Mouse (Mus musculus): ENCODE measurements at regions not wholly inside any gene's neighbourhood (a gene's known extent, or its start where the extent isn't known, plus 50 kb on each side); places are given as distances from the start of the nearest gene placed in this dataset.

DNA sequence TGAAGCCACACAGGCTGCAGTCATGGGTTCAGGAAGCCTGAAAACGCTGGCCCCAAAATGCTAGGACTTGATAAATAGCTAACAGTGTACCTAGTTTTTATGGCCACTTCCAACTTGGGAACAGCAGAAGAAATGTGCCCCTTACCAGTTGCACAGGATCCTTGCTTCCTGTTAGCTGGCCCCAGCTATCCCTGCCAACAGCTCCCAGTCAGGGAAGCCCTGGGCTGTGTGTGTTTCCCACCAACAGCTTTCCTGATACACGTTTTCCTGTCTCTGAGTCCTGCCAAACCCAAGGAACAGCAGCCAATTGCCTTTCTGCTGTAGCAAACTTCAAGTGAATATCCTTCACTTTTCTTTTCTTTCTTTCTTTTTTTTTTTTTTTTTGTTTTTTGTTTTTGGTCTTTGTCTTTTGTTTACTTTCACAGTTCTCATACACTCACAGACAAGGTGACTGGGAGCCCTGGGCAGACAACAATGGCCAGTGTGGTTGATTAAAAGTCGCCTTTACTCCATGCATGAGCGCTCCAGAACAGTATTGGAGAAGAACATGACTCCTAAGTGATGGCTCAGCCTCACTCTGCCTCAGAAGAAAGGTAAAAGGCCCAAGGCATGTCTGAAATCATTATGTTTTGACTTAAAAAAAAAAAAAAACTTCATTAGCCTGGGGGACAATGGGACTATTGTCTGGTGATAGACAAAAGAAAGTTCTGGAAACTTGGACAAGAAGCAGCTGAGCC, 151.7 kb downstream of the Bcl2l11 start:
- Histone ChIP-seq H3K27me3 (replicated peaks; ENCODE audit: control insufficient read depth, insufficient read depth, low read length) (no peaks in the 10 kb centered on the region), H3K4me2 (ENCODE audit: low read length) (no peak overlapping the region), H3K27ac (ENCODE audit: low read depth, low read length) (peak overlapping the region; percentile 54), H3K4me3 (ENCODE audit: low read length) (no peak overlapping the region), H3K9me3 (ENCODE audit: control insufficient read depth, low read length) (no peaks in the 10 kb centered on the region), H3K36me3 (ENCODE audit: control insufficient read depth, insufficient read depth, low read length) (no peaks in the 10 kb centered on the region), H3K9ac (ENCODE audit: low read depth, low read length) (no peak overlapping the region), H3K4me1 (ENCODE audit: control insufficient read depth, insufficient read depth, low read depth, low read length) (peaks cover 16% of the 10 kb centered on the region)
- WGBS, result 34% methylated on average over 4 of the region's 4 CpGs
- peak; percentile 48; the same call in 1 of the 2 replicates for ATAC-seq

DNA sequence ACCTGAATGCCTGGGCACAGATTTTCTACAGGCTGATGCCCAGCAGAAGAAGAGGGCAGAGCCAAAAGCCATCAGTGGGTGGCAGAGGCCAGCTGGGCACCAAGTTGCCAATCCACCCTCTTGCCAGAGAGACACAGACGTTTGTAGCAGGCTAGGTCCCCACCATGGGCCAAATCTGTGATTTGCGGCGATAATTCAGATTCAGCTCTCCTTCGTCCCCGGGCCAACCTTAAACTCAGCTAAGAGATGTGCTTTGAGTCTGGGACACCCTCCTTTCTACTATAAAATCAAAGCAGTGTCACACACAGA, 152.2 kb downstream of the Bcl2l11 start:
- H3K9me3 ChIP-seq (ENCODE audit: control insufficient read depth, low read length), result no peaks in the 10 kb centered on the region
- no peaks in the 10 kb centered on the region for H3K27me3 ChIP-seq (replicated peaks; ENCODE audit: control insufficient read depth, insufficient read depth, low read length)
- peak overlapping the region; percentile 54 for H3K27ac ChIP-seq (ENCODE audit: low read depth, low read length)
- H3K4me3 ChIP-seq (ENCODE audit: low read length), result no peak overlapping the region
- no peak overlapping the region for H3K9ac ChIP-seq (ENCODE audit: low read depth, low read length)
- peak; percentile 25; the same call in 1 of the 2 replicates for ATAC-seq
- peak overlapping the region; percentile 7; the same call in 1 of the 2 replicates for H3K4me2 ChIP-seq (ENCODE audit: low read length)
- WGBS, result 50% methylated on average over 5 of the region's 5 CpGs
- peaks cover 16% of the 10 kb centered on the region for H3K4me1 ChIP-seq (ENCODE audit: control insufficient read depth, insufficient read depth, low read depth, low read length)
- H3K36me3 ChIP-seq (ENCODE audit: control insufficient read depth, insufficient read depth, low read length), result no peaks in the 10 kb centered on the region

DNA sequence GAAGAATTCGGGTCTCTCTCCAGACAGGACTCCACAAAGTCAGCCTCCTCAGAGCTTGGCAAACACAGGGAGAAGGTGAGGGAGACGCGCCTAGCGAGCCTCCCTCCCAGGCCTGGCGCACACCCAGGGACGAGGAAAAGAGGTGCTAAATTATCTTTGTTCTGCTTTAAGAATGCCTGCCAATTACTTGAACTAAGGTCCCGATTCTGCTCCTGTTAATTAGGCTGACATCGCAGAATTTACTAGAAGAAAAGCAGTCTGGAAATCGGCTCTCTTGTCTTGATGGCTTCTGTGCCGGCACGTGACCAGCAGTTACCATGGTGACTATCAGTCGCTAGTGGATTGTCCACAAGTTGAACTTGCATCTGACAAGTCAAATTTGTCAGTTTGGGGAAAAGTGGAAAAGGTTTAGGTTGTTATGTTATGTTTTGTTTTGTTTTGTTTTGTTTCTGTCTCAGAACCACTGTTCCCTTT, 152.8 kb downstream of the Bcl2l11 start:
- Histone ChIP-seq H3K9me3 (ENCODE audit: control insufficient read depth, low read length) (no peaks in the 10 kb centered on the region), H3K27ac (ENCODE audit: low read depth, low read length) (no peak overlapping the region), H3K36me3 (ENCODE audit: control insufficient read depth, insufficient read depth, low read length) (no peaks in the 10 kb centered on the region), H3K4me3 (ENCODE audit: low read length) (no peak overlapping the region), H3K4me1 (ENCODE audit: control insufficient read depth, insufficient read depth, low read depth, low read length) (peaks cover 16% of the 10 kb centered on the region), H3K4me2 (ENCODE audit: low read length) (peak overlapping the region; percentile 45), H3K9ac (ENCODE audit: low read depth, low read length) (no peak overlapping the region), H3K27me3 (replicated peaks; ENCODE audit: control insufficient read depth, insufficient read depth, low read length) (no peaks in the 10 kb centered on the region)
- peak; percentile 72 for ATAC-seq
- WGBS, result 18% methylated on average over 12 of the region's 12 CpGs

DNA sequence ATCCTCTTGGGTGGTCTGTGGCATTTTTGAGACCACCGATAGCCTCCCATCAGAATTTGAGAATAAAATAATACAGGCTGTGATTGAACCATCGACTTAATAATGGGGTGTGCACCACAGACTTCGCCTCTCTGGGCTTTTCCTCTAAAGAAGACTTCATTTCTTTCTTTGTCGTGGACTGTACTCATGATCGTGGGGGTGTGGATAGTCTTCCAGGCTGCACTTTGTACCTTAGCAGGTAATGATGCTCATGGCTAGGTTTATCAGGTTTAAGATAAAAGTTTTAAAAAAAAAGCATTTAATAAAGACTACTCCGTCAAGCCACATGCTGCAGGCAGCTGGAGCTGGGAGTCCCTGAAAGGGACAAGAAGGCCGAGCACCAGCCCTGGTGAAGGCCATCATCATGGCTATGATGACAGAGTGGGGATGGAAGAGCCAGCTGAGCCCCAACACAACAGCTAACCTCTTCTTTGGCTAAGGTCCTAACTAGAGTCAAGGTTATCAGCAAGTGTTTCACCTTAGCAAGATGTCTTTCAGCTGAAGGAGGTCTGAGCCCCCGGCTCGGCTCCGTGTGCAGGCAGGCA, 153.4 kb downstream of the Bcl2l11 start:
- no peak overlapping the region for H3K4me3 ChIP-seq (ENCODE audit: low read length)

DNA sequence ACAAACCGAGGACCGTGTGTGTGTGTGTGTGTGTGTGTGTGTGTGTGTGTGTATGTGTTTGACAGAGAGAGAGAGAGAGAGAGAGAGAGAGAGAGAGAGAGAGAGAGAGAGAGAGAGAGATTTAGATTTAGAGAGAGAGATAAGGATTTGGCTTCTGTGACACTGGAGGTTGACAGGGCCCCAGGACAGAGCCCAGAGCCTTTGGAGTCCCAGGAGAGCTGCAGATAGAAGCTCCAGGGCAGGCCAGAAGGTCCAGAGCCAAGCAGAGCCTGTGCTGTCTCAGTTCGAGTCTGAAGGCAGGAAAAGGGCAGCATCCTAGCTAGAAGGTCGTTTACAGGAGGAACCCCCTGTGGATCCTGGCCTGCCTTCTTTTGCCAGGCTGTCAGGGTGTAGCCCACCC, 156.8 kb downstream of the Bcl2l11 start:
- no peak overlapping the region for H3K4me2 ChIP-seq (ENCODE audit: low read length)
- H3K4me1 ChIP-seq (ENCODE audit: control insufficient read depth, insufficient read depth, low read depth, low read length), result peaks cover 13% of the 10 kb centered on the region
- WGBS, result 40% methylated on average over 4 of the region's 4 CpGs
- no peaks in the 10 kb centered on the region for H3K36me3 ChIP-seq (ENCODE audit: control insufficient read depth, insufficient read depth, low read length)
- H3K4me3 ChIP-seq (ENCODE audit: low read length), result no peak overlapping the region
- H3K27me3 ChIP-seq (replicated peaks; ENCODE audit: control insufficient read depth, insufficient read depth, low read length), result no peaks in the 10 kb centered on the region
- H3K27ac ChIP-seq (ENCODE audit: low read depth, low read length), result no peak overlapping the region
- ATAC-seq, result no peak
- H3K9me3 ChIP-seq (ENCODE audit: control insufficient read depth, low read length), result no peaks in the 10 kb centered on the region
- H3K9ac ChIP-seq (ENCODE audit: low read depth, low read length), result no peak overlapping the region

More for the DNA sequence above, 153.4 kb downstream of the Bcl2l11 start:
- H3K27me3 ChIP-seq (replicated peaks; ENCODE audit: control insufficient read depth, insufficient read depth, low read length), result no peaks in the 10 kb centered on the region
- H3K27ac ChIP-seq (ENCODE audit: low read depth, low read length), result no peak overlapping the region
- H3K9ac ChIP-seq (ENCODE audit: low read depth, low read length), result no peak overlapping the region
- no peak overlapping the region for H3K4me2 ChIP-seq (ENCODE audit: low read length)
- no peaks in the 10 kb centered on the region for H3K9me3 ChIP-seq (ENCODE audit: control insufficient read depth, low read length)
- H3K36me3 ChIP-seq (ENCODE audit: control insufficient read depth, insufficient read depth, low read length), result no peaks in the 10 kb centered on the region
- H3K4me1 ChIP-seq (ENCODE audit: control insufficient read depth, insufficient read depth, low read depth, low read length), result peaks cover 16% of the 10 kb centered on the region
- 81% methylated on average over 10 of the region's 10 CpGs for WGBS
- no peak for ATAC-seq

DNA sequence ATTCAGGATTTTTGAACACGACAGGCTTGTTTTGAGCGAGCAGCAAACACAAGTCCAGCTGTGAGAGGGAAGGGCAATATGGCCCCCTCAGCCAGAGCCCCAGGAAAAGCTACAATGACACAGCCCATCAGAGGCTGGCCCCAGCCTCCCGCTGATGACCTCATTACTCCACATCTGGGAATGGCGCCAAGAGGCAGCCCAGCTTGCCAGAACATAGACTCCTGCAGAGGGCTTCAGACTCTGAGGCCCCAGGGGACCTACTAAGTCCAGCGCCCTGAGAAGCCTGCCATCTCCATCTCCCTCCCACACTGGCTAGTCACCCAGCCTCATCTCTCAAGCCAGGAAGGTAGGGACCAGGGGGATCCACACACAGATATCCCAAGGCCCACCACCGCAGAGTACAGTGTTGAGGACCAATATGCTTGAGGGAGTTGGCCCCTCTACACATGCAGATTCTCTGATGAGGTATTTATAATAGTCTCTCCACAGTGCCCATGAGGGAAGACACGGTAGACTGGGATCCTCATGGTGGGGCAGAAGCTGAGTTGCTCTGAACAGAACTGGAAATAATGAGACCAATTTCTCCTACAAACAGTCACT, 159.1 kb downstream of the Bcl2l11 start:
- Histone ChIP-seq H3K9ac (ENCODE audit: low read depth, low read length) (no peak overlapping the region), H3K4me3 (ENCODE audit: low read length) (no peak overlapping the region), H3K27me3 (replicated peaks; ENCODE audit: control insufficient read depth, insufficient read depth, low read length) (no peaks in the 10 kb centered on the region), H3K4me2 (ENCODE audit: low read length) (no peak overlapping the region), H3K36me3 (ENCODE audit: control insufficient read depth, insufficient read depth, low read length) (no peaks in the 10 kb centered on the region), H3K27ac (ENCODE audit: low read depth, low read length) (no peak overlapping the region), H3K4me1 (ENCODE audit: control insufficient read depth, insufficient read depth, low read depth, low read length) (peaks cover 11% of the 10 kb centered on the region), H3K9me3 (ENCODE audit: control insufficient read depth, low read length) (no peaks in the 10 kb centered on the region)
- WGBS, result 56% methylated on average over 7 of the region's 7 CpGs
- peak; percentile 70 for ATAC-seq

DNA sequence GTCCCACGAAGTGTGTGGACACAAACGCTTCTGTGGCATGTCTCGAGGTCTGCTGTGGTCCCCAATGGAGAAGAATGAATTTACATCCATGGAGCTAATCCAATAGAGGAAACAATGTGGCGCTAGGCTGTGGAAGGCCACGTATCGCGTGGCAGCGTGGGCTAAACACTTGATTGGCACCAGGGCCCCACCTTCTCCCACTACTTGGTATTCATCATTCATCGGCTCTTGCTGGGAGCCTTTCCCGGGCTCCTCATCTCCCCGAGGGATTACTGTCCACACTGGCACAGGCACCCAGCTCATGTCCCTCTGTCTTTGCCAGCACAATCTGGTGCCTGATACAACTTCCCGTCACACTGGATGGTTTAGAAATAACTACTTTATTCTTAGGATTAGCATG, 159.6 kb downstream of the Bcl2l11 start:
- no peak overlapping the region for H3K9ac ChIP-seq (ENCODE audit: low read depth, low read length)
- no peak overlapping the region for H3K4me3 ChIP-seq (ENCODE audit: low read length)
- no peak for ATAC-seq
- 74% methylated on average over 12 of the region's 12 CpGs for WGBS
- H3K36me3 ChIP-seq (ENCODE audit: control insufficient read depth, insufficient read depth, low read length), result no peaks in the 10 kb centered on the region
- H3K27ac ChIP-seq (ENCODE audit: low read depth, low read length), result no peak overlapping the region
- H3K4me2 ChIP-seq (ENCODE audit: low read length), result no peak overlapping the region
- H3K4me1 ChIP-seq (ENCODE audit: control insufficient read depth, insufficient read depth, low read depth, low read length), result peaks cover 11% of the 10 kb centered on the region
- no peaks in the 10 kb centered on the region for H3K9me3 ChIP-seq (ENCODE audit: control insufficient read depth, low read length)
- H3K27me3 ChIP-seq (replicated peaks; ENCODE audit: control insufficient read depth, insufficient read depth, low read length), result no peaks in the 10 kb centered on the region

DNA sequence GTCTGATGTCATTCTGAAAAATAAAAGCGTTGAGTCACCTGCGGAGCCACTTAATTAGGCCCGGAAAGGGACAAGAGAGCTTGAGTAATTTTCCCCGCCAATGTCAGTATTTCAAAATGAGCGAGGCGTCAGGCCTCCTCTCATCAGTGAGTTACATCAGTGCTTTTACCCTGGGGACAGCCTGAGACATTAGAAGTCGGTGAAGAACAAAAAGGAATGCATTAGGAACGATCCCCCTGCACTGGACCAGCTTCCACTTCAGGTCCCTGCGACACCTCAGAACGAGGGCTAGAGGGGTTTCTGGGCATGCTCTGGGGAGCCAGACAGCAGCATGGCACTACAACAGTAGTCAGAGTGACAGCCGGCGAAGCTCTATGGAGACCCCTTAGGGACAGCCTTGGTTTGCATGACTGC, 162.3 kb downstream of the Bcl2l11 start:
- H3K27me3 ChIP-seq (replicated peaks; ENCODE audit: control insufficient read depth, insufficient read depth, low read length), result no peaks in the 10 kb centered on the region
- peaks cover 5% of the 10 kb centered on the region for H3K9me3 ChIP-seq (ENCODE audit: control insufficient read depth, low read length)
- no peak overlapping the region for H3K4me3 ChIP-seq (ENCODE audit: low read length)
- peak overlapping the region; percentile 16 for H3K4me2 ChIP-seq (ENCODE audit: low read length)
- 11% methylated on average over 12 of the region's 12 CpGs for WGBS
- ATAC-seq, result peak; percentile 56
- no peak overlapping the region for H3K27ac ChIP-seq (ENCODE audit: low read depth, low read length)
- no peak overlapping the region for H3K9ac ChIP-seq (ENCODE audit: low read depth, low read length)
- peaks cover 11% of the 10 kb centered on the region for H3K4me1 ChIP-seq (ENCODE audit: control insufficient read depth, insufficient read depth, low read depth, low read length)
- H3K36me3 ChIP-seq (ENCODE audit: control insufficient read depth, insufficient read depth, low read length), result no peaks in the 10 kb centered on the region

DNA sequence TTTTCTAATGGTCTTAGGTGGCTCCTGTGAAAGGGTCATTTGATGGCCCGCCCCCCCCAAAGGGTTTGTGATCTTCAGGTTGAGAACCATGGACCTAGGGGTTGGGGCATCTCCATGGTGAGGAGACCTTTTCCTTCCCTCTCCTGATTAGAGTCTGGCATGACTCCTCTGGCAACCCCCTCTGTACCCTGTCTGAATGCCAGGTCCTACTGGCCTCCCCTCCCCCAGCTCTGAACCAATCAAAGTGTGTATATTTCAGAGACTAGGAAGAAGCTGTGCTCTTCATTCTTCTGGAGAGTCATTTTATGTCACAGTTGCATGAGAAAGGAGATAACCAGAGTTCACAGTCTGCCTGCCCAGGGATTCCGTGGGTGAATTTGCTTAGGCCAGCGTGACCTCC, 164.8 kb downstream of the Bcl2l11 start:
- no peaks in the 10 kb centered on the region for H3K27me3 ChIP-seq (replicated peaks; ENCODE audit: control insufficient read depth, insufficient read depth, low read length)
- WGBS, result 89% methylated on average over 3 of the region's 3 CpGs
- no peak overlapping the region for H3K4me3 ChIP-seq (ENCODE audit: low read length)
- H3K9ac ChIP-seq (ENCODE audit: low read depth, low read length), result no peak overlapping the region
- H3K27ac ChIP-seq (ENCODE audit: low read depth, low read length), result no peak overlapping the region
- ATAC-seq, result no peak
- H3K9me3 ChIP-seq (ENCODE audit: control insufficient read depth, low read length), result peaks cover 5% of the 10 kb centered on the region
- peaks cover 11% of the 10 kb centered on the region for H3K4me1 ChIP-seq (ENCODE audit: control insufficient read depth, insufficient read depth, low read depth, low read length)
- H3K36me3 ChIP-seq (ENCODE audit: control insufficient read depth, insufficient read depth, low read length), result no peaks in the 10 kb centered on the region
- H3K4me2 ChIP-seq (ENCODE audit: low read length), result no peak overlapping the region
